Mouse (Mus musculus) small intestine, adult 2 months (tissue): Measurements from ENCODE around the gene Cgas. TPM values are rescaled to one million over a fixed set of nuclear protein-coding genes. Genes with fewer than 3 reads are reported as not detected.
"Not testable (repeated sequence)": the region's sequence is repeated elsewhere in the genome, so short reads cannot be mapped to it uniquely, and the experiment has no call there.

Experiments used
- H3K27ac ChIP-seq: fragments of 200-500 bp; 2 replicates; pipeline ENCODE4 v1.5.1; 2012; ENCODE audit warnings: low read depth, low read length, control low read depth, inconsistent platforms; ENCODE audit not compliant: insufficient read depth
- H3K27me3 ChIP-seq: fragments of 200-500 bp; 2 replicates; pipeline ENCODE4 v1.6.1; 2012; ENCODE audit warnings: mild to moderate bottlenecking, moderate library complexity, low read length, inconsistent platforms; ENCODE audit not compliant: control insufficient read depth, insufficient read depth
- H3K36me3 ChIP-seq: fragments of 200-500 bp; 2 replicates; pipeline ENCODE4 v1.6.1; 2012; ENCODE audit warnings: mild to moderate bottlenecking, low read length, control low read depth, inconsistent platforms; ENCODE audit not compliant: control insufficient read depth, insufficient read depth
- H3K4me1 ChIP-seq: fragments of 200-500 bp; 2 replicates; pipeline ENCODE4 v1.6.1; 2012; ENCODE audit warnings: low read length, inconsistent platforms, mixed read lengths; ENCODE audit not compliant: control insufficient read depth, insufficient read depth, insufficient read length
- H3K4me3 ChIP-seq: fragments of 200-500 bp; 2 replicates; pipeline ENCODE4 v1.5.1; 2012; ENCODE audit warnings: low read depth, mild to moderate bottlenecking, control low read depth, inconsistent platforms, low read length, moderate library complexity
- CTCF ChIP-seq: fragments of 200-500 bp; IDR thresholded peaks from 2 replicates; pipeline ENCODE4 v1.5.1; 2012; ENCODE audit warnings: low read depth, mild to moderate bottlenecking, control low read depth, inconsistent platforms, low read length, moderate library complexity, mixed read lengths; ENCODE audit not compliant: insufficient replicate concordance, insufficient read length; ENCODE audit errors: extremely low read depth
- POLR2A ChIP-seq: fragments of 200-500 bp; IDR thresholded peaks from 2 replicates; pipeline ENCODE4 v1.6.1; 2012; ENCODE audit warnings: low read depth, mild to moderate bottlenecking, control low read depth, inconsistent platforms, low read length, moderate library complexity
- WGBS: fragments of 180-500 bp; shearing (Covaris S2); methylation state at CpG from one replicate; pipeline ENCODE4 v1.1.7; 2018; 5-methylcytosine and 5-hydroxymethylcytosine counted together
- polyA plus RNA-seq: library from polyadenylated mRNA; depleted of rRNA; stranded (reverse); fragments of >200 nt; gene quantifications from 2 replicates; pipeline ENCODE4 v1.2.3, GENCODE M21; 2012

Cgas gene
- polyA plus RNA-seq, 1 experiment: 0.86 TPM

DNA sequence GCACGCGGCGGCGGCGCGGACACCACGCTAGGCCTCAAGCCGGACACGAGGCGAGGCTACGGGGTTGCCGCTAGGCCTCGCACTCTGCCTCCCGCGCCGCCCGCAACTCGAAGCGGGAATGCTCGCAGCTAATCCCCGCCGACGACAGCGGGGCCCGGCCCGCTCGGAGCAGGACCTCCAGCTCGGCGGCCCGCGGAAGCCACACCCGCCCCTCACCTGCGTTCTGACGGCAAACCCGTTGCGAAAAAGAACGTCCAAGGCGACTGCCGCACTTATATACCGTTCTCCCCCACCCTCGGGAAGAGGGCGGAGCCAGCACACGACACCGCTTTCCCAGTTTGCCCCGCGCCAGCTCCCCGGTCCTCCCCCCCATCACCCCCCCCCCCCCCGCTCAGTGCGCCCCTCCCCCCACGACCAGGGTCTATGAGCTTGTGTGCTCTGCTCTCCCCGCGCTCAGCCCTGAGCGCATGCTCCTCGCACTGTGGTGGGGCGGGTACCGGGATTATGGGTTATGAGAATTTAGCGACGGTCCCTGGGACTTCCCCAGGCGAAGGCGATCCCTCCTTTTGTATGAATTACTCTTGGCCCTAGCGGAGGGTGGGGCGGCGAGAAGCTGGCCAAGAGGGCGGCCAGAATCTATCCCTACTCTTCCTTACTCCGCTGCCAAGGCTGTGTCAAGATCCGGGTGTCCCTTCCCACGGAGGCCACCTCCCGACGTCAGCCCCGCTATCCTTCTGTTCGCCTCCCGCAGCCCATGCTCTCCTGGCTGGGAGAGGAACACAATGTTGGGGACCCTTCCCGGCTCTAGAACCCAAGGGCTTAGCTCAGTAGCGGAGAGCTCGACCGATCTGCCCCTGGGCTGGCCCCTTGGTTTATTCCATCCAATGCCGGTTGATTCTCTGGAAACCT is 38.6 kb upstream of the Cgas start:
- Histone ChIP-seq H3K4me3 (peak overlapping the region; percentile 98), H3K36me3 (peaks cover 28% of the 10 kb centered on the region), H3K4me1 (peaks cover 3% of the 10 kb centered on the region; the same call in 1 of the 2 replicates), H3K27me3 (no peaks in the 10 kb centered on the region), H3K27ac (peak overlapping the region; percentile 98)
- TF ChIP-seq POLR2A (peak; percentile 99), CTCF (no peak)
- WGBS: under 1% methylated on average over 76 of the region's 77 CpGs

GRCm38 (mm10) chr9:78480706-78481358 is 37.8 kb upstream of the Cgas start:
- H3K27me3 ChIP-seq: no peaks in the 10 kb centered on the region
- peak overlapping the region; percentile 98 for H3K4me3 ChIP-seq
- H3K27ac ChIP-seq: peak overlapping the region; percentile 98
- peaks cover 35% of the 10 kb centered on the region for H3K36me3 ChIP-seq
- peak; percentile 33; the same call in 1 of the 2 replicates for TF ChIP-seq POLR2A
- no peak for TF ChIP-seq CTCF
- peaks cover 3% of the 10 kb centered on the region; the same call in 1 of the 2 replicates for H3K4me1 ChIP-seq
- WGBS: under 1% methylated on average over 46 of the region's 46 CpGs

GRCm38 (mm10) chr9:78480227-78480626 is 37.2 kb upstream of the Cgas start:
- H3K4me1 ChIP-seq, H3K27me3 ChIP-seq: not testable (repeated sequence)
- H3K4me3 ChIP-seq: peak overlapping the region; percentile 98
- H3K36me3 ChIP-seq: peaks cover 36% of the 10 kb centered on the region
- WGBS: 1% methylated on average over 13 of the region's 13 CpGs
- peak overlapping the region; percentile 98 for H3K27ac ChIP-seq

- not testable (repeated sequence) for H3K27ac ChIP-seq, H3K4me1 ChIP-seq, H3K27me3 ChIP-seq
- 20% methylated on average over 8 of the region's 8 CpGs for WGBS
- Histone ChIP-seq H3K36me3 (peaks cover 37% of the 10 kb centered on the region), H3K4me3 (peak overlapping the region; percentile 25)
Measured at GRCm38 (mm10) chr9:78479308-78479707, 36.3 kb upstream of the Cgas start.

- peaks cover 43% of the 10 kb centered on the region for H3K36me3 ChIP-seq
- H3K27me3 ChIP-seq, H3K4me3 ChIP-seq, H3K4me1 ChIP-seq, H3K27ac ChIP-seq: not testable (repeated sequence)
- WGBS: 45% methylated on average over 1 of the region's 1 CpGs
Measured at GRCm38 (mm10) chr9:78478009-78478605, 35.1 kb upstream of the Cgas start.

- 5% methylated on average over 5 of the region's 5 CpGs for WGBS
- H3K36me3 ChIP-seq: peaks cover 43% of the 10 kb centered on the region
- H3K4me1 ChIP-seq: no peaks in the 10 kb centered on the region
- H3K27me3 ChIP-seq: no peaks in the 10 kb centered on the region
- no peak for TF ChIP-seq CTCF
- no peak for TF ChIP-seq POLR2A
- no peak overlapping the region for H3K4me3 ChIP-seq
- no peak overlapping the region for H3K27ac ChIP-seq
Measured at GRCm38 (mm10) chr9:78477021-78477551, 34.0 kb upstream of the Cgas start.

DNA sequence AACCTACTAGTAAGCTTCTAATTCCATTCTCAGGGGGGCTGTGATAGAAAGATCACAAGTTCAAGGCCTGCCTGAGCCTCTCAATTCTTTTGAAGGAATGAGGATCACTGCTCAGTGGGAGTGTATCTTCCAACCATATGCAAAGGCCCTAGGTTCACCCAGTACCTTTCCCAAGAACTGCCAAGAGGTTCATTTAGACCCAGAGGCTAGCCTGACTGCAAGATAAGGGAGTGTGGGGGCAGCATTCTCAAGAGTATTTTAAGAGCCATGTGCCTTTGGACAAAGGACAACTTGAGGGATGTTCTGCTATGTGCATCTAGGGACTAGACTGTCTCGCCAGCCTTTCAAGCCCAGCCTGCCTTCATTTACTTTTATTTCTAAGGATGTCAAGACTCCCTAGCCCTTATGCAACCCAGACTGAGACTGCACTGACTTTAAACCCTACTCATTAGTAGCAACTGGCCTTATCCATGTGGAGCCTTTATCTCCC is 33.5 kb upstream of the Cgas start:
- TF ChIP-seq CTCF (no peak), POLR2A (no peak)
- Histone ChIP-seq H3K27ac (no peak overlapping the region), H3K27me3 (no peaks in the 10 kb centered on the region), H3K36me3 (peaks cover 43% of the 10 kb centered on the region), H3K4me3 (no peak overlapping the region), H3K4me1 (no peaks in the 10 kb centered on the region)
- 38% methylated on average over 1 of the region's 1 CpGs for WGBS
